Mouse (Mus musculus): ENCODE results near the gene Hip1r. TPM values are rescaled to one million over a fixed set of nuclear protein-coding genes. Genes with fewer than 3 reads are reported as not detected.

Hip1r gene
- polyA plus RNA-seq, 1 experiment from 2014 or later = 19.0 TPM

DNA sequence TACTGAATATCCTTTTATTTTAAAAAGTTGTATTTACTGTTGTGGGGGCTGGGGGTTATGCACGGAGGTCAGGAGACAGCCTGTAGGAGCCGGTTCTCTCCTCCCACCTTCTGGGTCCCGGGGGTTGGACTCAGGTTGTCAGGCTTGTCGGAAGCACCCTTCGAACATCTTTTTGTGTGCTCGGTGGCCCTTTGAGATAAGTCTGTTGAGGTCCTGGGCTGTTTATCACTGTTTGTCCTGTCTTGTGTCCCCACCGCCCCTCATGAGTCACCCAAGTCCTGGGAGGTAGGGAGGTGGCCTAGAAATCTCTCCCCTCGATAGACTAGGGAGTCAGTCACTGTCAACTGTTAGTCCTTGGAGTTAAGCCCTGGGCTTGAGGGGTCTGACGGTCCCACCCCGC, 24.9 kb downstream of the Hip1r start:
- no peak overlapping the region for H3K9ac ChIP-seq (replicated peaks)
- H3K4me1 ChIP-seq (replicated peaks) = peaks cover 23% of the 10 kb centered on the region
- no peak for ATAC-seq
- peaks cover 8% of the 10 kb centered on the region for H3K36me3 ChIP-seq
- no peak overlapping the region for H3K4me3 ChIP-seq (replicated peaks)
- H3K4me2 ChIP-seq (replicated peaks) = no peak overlapping the region
- H3K9me3 ChIP-seq = no peaks in the 10 kb centered on the region
- H3K27me3 ChIP-seq = no peaks in the 10 kb centered on the region
- 90% methylated on average over 10 of the region's 10 CpGs for WGBS
- peak overlapping the region; percentile 63; the same call in 1 of the 2 replicates for H3K27ac ChIP-seq

DNA sequence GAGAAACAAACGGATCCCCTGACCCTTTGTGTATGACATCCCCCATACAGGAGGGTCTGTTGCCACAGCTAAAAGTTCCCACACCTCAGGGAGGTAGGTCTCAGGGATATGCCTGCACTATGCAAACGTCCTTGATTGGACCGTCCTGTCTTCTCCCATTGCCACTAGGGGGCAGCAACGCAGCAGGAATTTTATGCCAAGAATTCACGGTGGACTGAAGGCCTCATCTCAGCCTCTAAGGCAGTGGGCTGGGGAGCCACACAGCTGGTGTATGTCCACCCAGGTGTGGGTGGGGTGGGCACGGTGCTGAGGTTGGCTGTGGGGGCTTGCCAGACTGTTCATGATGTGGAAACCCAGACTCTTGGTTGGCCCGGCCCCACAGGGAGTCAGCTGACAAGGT, 27.4 kb downstream of the Hip1r start:
- peaks cover 27% of the 10 kb centered on the region for H3K36me3 ChIP-seq
- H3K27me3 ChIP-seq = no peaks in the 10 kb centered on the region
- no peak overlapping the region for H3K4me2 ChIP-seq (replicated peaks)
- H3K9ac ChIP-seq (replicated peaks) = peak overlapping the region; percentile 33; the same call in 1 of the 2 replicates
- no peaks in the 10 kb centered on the region for H3K9me3 ChIP-seq
- ATAC-seq = peak; percentile 77
- H3K4me3 ChIP-seq (replicated peaks) = no peak overlapping the region
- 11% methylated on average over 7 of the region's 7 CpGs for WGBS
- H3K4me1 ChIP-seq (replicated peaks) = peaks cover 24% of the 10 kb centered on the region
- H3K27ac ChIP-seq = peak overlapping the region; percentile 58; the same call in 1 of the 2 replicates

DNA sequence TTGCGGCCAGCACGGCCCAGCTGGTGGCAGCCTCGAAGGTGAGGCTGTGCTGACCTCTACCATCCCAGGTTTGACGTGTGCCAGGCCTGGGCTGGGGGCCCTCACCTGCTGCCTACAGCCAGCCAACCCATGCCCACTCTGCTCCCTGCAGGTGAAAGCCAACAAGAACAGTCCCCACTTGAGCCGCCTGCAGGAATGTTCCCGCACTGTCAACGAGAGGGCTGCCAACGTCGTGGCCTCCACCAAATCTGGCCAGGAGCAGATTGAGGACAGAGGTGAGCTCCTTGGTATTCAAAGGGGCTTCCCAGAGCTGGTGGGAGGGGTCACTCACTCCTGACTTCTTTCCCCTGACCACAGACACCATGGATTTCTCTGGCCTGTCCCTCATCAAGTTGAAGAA, 27.8 kb downstream of the Hip1r start:
- Histone ChIP-seq H3K4me2 (replicated peaks) (no peak overlapping the region), H3K4me1 (replicated peaks) (peaks cover 24% of the 10 kb centered on the region), H3K36me3 (peaks cover 31% of the 10 kb centered on the region), H3K4me3 (replicated peaks) (no peak overlapping the region), H3K27ac (peak overlapping the region; percentile 58; the same call in 1 of the 2 replicates), H3K27me3 (no peaks in the 10 kb centered on the region), H3K9me3 (no peaks in the 10 kb centered on the region), H3K9ac (replicated peaks) (peak overlapping the region; percentile 33; the same call in 1 of the 2 replicates)
- 62% methylated on average over 9 of the region's 9 CpGs for WGBS
- ATAC-seq = peak; percentile 34

DNA sequence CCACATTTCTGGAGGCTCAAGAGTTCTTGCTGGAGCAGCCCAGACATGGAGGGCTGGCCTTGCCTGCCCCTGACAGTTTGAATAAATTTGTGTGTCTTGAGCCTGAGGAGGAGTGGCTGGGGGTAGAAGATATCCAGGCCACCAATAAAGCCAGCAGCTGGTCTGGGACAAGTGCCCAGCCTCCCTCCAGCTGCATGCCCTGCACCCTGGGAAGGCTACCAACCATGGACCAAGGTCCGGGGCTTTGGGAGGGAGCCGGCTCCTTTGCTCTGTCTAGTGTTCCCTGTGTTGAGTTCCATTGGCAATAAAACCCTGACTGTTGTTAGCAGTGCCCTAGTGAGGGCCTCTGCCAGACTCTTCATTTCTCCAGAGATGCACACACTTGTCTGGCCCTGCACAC, 29.4 kb downstream of the Hip1r start:
- no peak overlapping the region for H3K4me3 ChIP-seq (replicated peaks)
- H3K9me3 ChIP-seq = no peaks in the 10 kb centered on the region
- 73% methylated on average over 2 of the region's 2 CpGs for WGBS
- peaks cover 47% of the 10 kb centered on the region for H3K36me3 ChIP-seq
- peaks cover 20% of the 10 kb centered on the region for H3K4me1 ChIP-seq (replicated peaks)
- no peaks in the 10 kb centered on the region for H3K27me3 ChIP-seq
- no peak overlapping the region for H3K4me2 ChIP-seq (replicated peaks)
- no peak for ATAC-seq
- H3K9ac ChIP-seq (replicated peaks) = no peak overlapping the region; the same call in 1 of the 2 replicates
- peak overlapping the region; percentile 51; the same call in 1 of the 2 replicates for H3K27ac ChIP-seq

DNA sequence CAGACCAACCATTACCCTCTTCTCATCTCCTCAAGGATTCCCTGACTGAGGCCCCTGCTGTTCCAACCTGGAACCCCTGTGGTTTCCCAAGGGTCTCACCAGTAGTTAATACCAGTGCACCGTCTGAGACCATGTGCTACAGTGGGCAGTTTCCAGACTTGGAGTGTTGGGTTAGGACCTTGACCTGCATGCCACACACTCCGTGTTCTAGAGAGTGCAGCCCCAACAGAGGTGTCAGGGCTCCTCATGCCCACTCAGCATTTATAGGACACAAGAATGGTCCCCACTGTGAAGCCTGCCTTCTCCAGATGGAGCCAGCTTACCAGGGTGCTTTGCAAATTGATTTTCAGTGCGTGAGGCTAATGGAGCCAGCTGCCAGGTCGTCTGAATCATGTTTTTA, 29.9 kb downstream of the Hip1r start:
- H3K36me3 ChIP-seq = peaks cover 52% of the 10 kb centered on the region
- H3K4me2 ChIP-seq (replicated peaks) = no peak overlapping the region
- no peaks in the 10 kb centered on the region for H3K9me3 ChIP-seq
- no peak for ATAC-seq
- H3K9ac ChIP-seq (replicated peaks) = peak overlapping the region; percentile 12; the same call in 1 of the 2 replicates
- H3K4me3 ChIP-seq (replicated peaks) = no peak overlapping the region
- 63% methylated on average over 4 of the region's 4 CpGs for WGBS
- H3K27ac ChIP-seq = 0 out of 2 replicates have a peak overlapping the region, but pooled peaks have one; percentile 51
- no peaks in the 10 kb centered on the region for H3K27me3 ChIP-seq
- peaks cover 20% of the 10 kb centered on the region for H3K4me1 ChIP-seq (replicated peaks)

DNA sequence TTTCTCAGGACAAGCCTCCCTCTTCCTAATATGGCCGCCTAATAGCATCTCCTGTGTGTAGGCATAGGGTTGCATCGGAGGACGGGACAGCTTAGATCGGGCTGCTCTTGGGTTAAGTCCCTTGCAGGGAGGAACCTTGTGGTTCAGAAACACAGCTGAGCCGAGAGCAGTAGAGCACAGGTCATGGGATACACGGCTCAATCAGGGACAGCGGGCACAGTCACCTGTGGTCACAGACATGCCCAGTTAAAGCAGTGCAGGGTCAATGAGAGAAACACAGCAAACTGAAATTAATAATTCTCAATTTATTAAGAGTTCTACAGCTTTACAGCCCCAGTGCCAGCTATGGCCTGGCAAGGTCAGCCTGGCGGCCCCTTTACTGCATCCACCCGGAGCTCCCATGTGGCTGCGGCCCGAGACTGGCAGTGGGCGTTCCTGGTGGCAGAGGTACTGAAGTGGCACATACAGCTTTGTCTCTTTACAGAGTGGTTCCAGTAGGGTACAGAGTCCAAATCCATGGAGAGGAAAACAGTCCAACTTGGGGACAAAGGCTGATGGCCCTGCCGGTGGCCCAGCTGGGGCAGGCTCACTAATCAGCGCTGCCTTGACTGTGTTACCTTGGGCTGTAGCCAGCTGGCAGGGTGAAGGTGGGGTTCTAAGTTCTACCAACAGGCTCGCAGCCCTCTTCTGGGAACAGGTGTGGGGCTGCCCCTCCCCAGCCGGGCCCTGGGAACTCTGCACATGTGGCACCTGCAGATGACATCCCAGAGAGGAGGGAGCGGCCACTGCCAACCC, 31.1 kb downstream of the Hip1r start:
- no peaks in the 10 kb centered on the region for H3K9me3 ChIP-seq
- H3K27me3 ChIP-seq = no peaks in the 10 kb centered on the region
- H3K4me1 ChIP-seq (replicated peaks) = peaks cover 20% of the 10 kb centered on the region
- no peak overlapping the region for H3K9ac ChIP-seq (replicated peaks)
- peaks cover 62% of the 10 kb centered on the region for H3K36me3 ChIP-seq
- ATAC-seq = no peak
- no peak overlapping the region for H3K4me3 ChIP-seq (replicated peaks)
- 93% methylated on average over 17 of the region's 17 CpGs for WGBS
- H3K4me2 ChIP-seq (replicated peaks) = no peak overlapping the region
- H3K27ac ChIP-seq = peak overlapping the region; percentile 19; the same call in 1 of the 2 replicates

DNA sequence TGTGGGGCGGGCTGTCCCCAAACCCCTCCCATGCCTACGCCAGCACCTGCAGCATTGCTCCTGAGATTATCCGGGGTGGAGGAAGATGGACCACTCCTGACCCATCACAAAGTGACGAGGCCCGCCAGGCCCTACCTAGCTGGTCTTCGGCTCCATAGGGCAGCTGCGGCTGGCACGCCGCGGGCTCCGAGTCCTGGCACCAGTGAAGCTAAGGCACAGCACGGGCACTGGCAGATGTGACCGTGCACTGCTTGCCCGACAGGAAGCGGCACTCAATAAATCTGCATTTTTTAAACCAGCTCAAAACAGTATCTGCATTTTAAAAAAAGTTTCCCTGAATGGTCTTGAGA, 31.7 kb downstream of the Hip1r start:
- Histone ChIP-seq H3K4me1 (replicated peaks) (peaks cover 24% of the 10 kb centered on the region), H3K27ac (peak overlapping the region; percentile 19; the same call in 1 of the 2 replicates), H3K36me3 (peaks cover 65% of the 10 kb centered on the region), H3K9ac (replicated peaks) (no peak overlapping the region), H3K4me2 (replicated peaks) (no peak overlapping the region), H3K4me3 (replicated peaks) (no peak overlapping the region), H3K9me3 (no peaks in the 10 kb centered on the region), H3K27me3 (no peaks in the 10 kb centered on the region)
- ATAC-seq = no peak
- WGBS = 95% methylated on average over 15 of the region's 15 CpGs

DNA sequence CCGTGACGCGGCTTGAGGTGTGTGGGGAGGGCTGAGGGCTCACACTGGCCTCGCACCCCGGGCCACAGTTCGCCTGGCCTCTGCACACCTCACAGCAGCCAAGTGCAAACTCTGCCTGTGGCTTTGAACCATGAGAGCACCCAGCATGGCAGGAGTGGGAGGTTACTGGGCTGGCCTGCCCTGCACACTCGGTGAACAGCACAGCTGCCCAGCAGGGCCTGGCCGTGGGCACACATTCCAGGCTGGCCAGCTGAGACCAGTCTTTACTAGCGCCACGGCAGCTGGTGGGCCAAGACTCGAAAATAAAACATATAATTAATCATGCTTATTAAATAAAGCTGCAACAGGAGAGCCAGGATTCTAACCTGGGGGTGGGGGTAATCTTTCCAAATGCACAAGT, 32.2 kb downstream of the Hip1r start:
- WGBS = 87% methylated on average over 11 of the region's 11 CpGs
- Histone ChIP-seq H3K9ac (replicated peaks) (no peak overlapping the region), H3K36me3 (peaks cover 69% of the 10 kb centered on the region)

DNA sequence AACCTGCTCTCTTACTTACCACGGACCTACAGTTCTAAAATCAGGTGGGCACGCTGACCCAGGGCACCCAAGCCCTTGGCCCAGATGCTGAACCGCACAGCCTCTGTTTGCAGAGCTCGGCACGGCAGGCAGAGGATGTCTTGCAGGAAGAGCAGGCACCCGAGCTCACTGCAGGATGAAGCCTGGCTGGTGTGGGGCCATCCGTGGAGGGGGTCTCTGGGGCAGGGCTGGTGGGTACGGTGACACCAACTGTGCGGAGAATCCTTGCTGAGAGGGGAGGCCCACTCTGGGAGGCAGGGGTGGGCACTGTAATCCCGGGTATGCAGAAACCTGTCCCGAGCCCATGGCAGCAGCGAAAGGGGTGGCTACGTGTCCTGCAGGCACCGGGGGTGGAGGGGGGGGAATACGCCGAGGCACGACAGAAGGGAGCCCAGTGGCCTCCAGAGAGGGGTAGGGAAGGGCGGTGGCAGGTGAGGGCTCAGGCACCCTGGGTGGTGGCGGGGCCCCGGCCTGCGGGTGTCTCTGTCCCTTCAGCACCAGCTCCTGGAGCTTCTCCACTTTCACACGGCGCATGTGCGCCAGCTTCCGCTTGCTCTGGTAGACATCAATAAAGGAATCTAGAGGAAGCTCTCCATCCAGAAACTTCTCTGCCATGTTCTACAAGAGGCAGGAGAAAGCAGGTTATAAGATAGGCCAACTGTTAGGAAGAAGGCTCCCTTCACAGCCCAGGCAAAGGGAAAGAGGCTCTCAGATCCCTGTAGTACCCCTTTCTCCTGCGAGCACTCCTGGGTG, 32.9 kb downstream of the Hip1r start:
- no peak overlapping the region for H3K9ac ChIP-seq (replicated peaks)
- H3K4me1 ChIP-seq (replicated peaks) = peaks cover 32% of the 10 kb centered on the region
- peaks cover 69% of the 10 kb centered on the region for H3K36me3 ChIP-seq
- no peaks in the 10 kb centered on the region for H3K9me3 ChIP-seq
- no peak overlapping the region for H3K4me3 ChIP-seq (replicated peaks)
- H3K27ac ChIP-seq = no peak overlapping the region; the same call in 1 of the 2 replicates
- ATAC-seq = no peak
- H3K4me2 ChIP-seq (replicated peaks) = no peak overlapping the region
- WGBS = 90% methylated on average over 26 of the region's 26 CpGs
- no peaks in the 10 kb centered on the region for H3K27me3 ChIP-seq

More for the DNA sequence above, 32.2 kb downstream of the Hip1r start:
- Histone ChIP-seq H3K27me3 (no peaks in the 10 kb centered on the region), H3K27ac (no peak overlapping the region), H3K4me3 (replicated peaks) (no peak overlapping the region), H3K9me3 (no peaks in the 10 kb centered on the region), H3K4me1 (replicated peaks) (peaks cover 29% of the 10 kb centered on the region), H3K4me2 (replicated peaks) (no peak overlapping the region)
- ATAC-seq = no peak

DNA sequence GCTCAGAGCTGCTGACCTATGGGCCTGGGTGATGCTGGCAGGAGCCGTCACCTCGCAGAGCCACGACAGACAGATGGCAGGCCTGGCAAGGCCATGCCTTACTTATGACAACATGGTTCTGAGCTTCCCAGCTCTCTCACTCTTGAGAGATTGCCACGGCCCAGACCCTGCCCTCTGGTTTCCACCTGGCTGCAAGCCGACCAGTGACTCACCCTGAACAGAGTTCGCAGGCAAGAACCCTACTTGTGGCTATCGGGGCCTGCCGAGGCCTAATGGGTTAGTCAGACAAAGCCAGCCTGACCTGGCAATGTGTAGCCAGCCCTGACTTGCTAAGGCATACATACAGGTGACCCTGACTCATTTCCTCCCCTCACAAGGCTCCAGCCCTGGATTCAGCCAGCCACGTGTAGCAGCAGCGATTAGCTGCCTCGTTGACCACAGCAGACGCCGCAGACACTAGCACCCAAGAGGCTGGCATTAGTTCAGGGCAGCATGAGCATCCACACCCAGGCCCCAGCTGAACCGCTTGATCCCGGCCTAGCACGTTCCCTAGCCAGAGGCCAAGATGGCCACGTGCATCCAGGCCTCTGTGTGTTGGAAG, 33.6 kb downstream of the Hip1r start:
- 89% methylated on average over 17 of the region's 17 CpGs for WGBS
- Histone ChIP-seq H3K27me3 (no peaks in the 10 kb centered on the region), H3K4me2 (replicated peaks) (no peak overlapping the region), H3K4me1 (replicated peaks) (peaks cover 36% of the 10 kb centered on the region), H3K36me3 (peaks cover 69% of the 10 kb centered on the region), H3K4me3 (replicated peaks) (no peak overlapping the region), H3K9me3 (no peaks in the 10 kb centered on the region), H3K9ac (replicated peaks) (no peak overlapping the region), H3K27ac (no peak overlapping the region; the same call in 1 of the 2 replicates)
- ATAC-seq = no peak

DNA sequence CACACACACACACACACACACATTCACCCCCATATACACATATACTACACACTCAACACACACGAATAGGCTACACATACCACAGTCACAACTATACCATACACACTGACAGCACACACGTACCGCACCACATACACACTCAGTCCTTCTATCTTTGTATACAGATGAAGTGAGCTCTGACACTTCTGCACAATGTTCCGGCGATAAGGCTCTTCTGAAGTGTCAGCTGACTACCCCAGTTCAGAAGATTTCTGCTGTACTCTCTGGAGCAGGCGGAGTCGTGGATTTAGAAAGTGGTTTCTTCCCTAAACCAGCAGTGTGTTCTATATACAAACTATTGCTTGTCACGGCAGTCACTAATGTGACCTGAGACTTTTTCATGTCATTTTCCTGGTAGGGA, 36.6 kb downstream of the Hip1r start:
- 0 out of 2 replicates have a peak overlapping the region, but pooled peaks have one; percentile 40 for H3K4me2 ChIP-seq (replicated peaks)
- no peak overlapping the region for H3K9ac ChIP-seq (replicated peaks)
- H3K27me3 ChIP-seq = no peaks in the 10 kb centered on the region
- no peak for ATAC-seq
- peaks cover 54% of the 10 kb centered on the region for H3K36me3 ChIP-seq
- H3K27ac ChIP-seq = peak overlapping the region; percentile 90
- H3K4me1 ChIP-seq (replicated peaks) = peaks cover 54% of the 10 kb centered on the region
- no peak overlapping the region for H3K4me3 ChIP-seq (replicated peaks)
- H3K9me3 ChIP-seq = no peaks in the 10 kb centered on the region
- 92% methylated on average over 8 of the region's 8 CpGs for WGBS
